ENCODE assay signal across 8 mouse cellular contexts in genomic region chr14:120477288-120477981, GRCm38 (mm10). TPM values are rescaled to one million over a fixed set of nuclear protein-coding genes. Genes with fewer than 3 reads are reported as not detected.
DNase-seq lines count a peak whose midpoint lies in the region; ATAC-seq and TF ChIP-seq lines count a peak whose summit lies in the region.

No protein-coding gene starts in this region.

- peak overlapping the region; percentile 84 to 94 for H3K4me3 ChIP-seq in ES-E14 (ENCODE audit: insufficient read depth in 1 of 2, low read depth in 1 of 2, low read length in 2 of 2, poor library complexity in 1 of 2, severe bottlenecking in 1 of 2)
- H3K4me3 ChIP-seq in forebrain, embryonic 13.5 days, result peak overlapping the region; percentile 81
- H3K4me3 ChIP-seq in liver, postnatal 0 days (ENCODE audit: low read depth, low read length), result peak overlapping the region; percentile 76
- H3K4me3 ChIP-seq in neural tube, embryonic 14.5 days (ENCODE audit: low read depth, low read length), result peak overlapping the region; percentile 78

- peak overlapping the region; percentile 87 for H3K9ac ChIP-seq in ES-E14 (ENCODE audit: insufficient read depth, low read depth, low read length, poor library complexity, severe bottlenecking)
- H3K9ac ChIP-seq in forebrain, embryonic 13.5 days, result peak overlapping the region; percentile 75
- H3K9ac ChIP-seq in liver, postnatal 0 days (replicated peaks), result peak overlapping the region; percentile 73
- H3K9ac ChIP-seq in neural tube, embryonic 14.5 days (replicated peaks; ENCODE audit: low read depth, low read length), result peak overlapping the region; percentile 90

- H3K9me3 ChIP-seq in ES-E14 (ENCODE audit: control insufficient read depth, insufficient read depth, low read depth, low read length), result no peaks in the 10 kb centered on the region
- no peaks in the 10 kb centered on the region for H3K9me3 ChIP-seq in forebrain, embryonic 13.5 days (replicated peaks)
- H3K9me3 ChIP-seq in liver, postnatal 0 days (ENCODE audit: low read length), result no peaks in the 10 kb centered on the region
- no peaks in the 10 kb centered on the region for H3K9me3 ChIP-seq in neural tube, embryonic 14.5 days (ENCODE audit: control insufficient read depth, low read length)

- peak overlapping the region; percentile 96 for H3K27ac ChIP-seq in ES-E14 (ENCODE audit: insufficient read depth, low read depth, low read length, poor library complexity, severe bottlenecking)
- H3K27ac ChIP-seq in forebrain, embryonic 13.5 days, result peak overlapping the region; percentile 96
- peak overlapping the region; percentile 99 for H3K27ac ChIP-seq in liver, postnatal 0 days (ENCODE audit: low read depth)
- H3K27ac ChIP-seq in neural tube, embryonic 14.5 days (ENCODE audit: low read depth, low read length), result peak overlapping the region; percentile 99

- H3K27me3 ChIP-seq in forebrain, embryonic 13.5 days, result no peaks in the 10 kb centered on the region
- H3K27me3 ChIP-seq in liver, postnatal 0 days (ENCODE audit: insufficient read depth, low read length), result no peaks in the 10 kb centered on the region
- no peaks in the 10 kb centered on the region for H3K27me3 ChIP-seq in neural tube, embryonic 14.5 days (ENCODE audit: control insufficient read depth, insufficient read depth, low read length)

- no peaks in the 10 kb centered on the region; a peak in 1 of 4 replicates for H3K4me1 ChIP-seq in ES-E14 (ENCODE audit: control insufficient read depth in 2 of 2, insufficient read depth in 2 of 2, low read length in 2 of 2, poor library complexity in 1 of 2)
- peaks cover 33% of the 10 kb centered on the region for H3K4me1 ChIP-seq in forebrain, embryonic 13.5 days
- peaks cover 6% of the 10 kb centered on the region; the same call in 1 of the 2 replicates for H3K4me1 ChIP-seq in liver, postnatal 0 days (ENCODE audit: insufficient read depth)
- H3K4me1 ChIP-seq in neural tube, embryonic 14.5 days (ENCODE audit: control insufficient read depth, insufficient read depth, low read length), result peaks cover 20% of the 10 kb centered on the region; the same call in 1 of the 2 replicates

- TF ChIP-seq CTCF in liver, postnatal 0 days (IDR thresholded peaks at IDR 0.05; ENCODE audit: low read depth), result no peak

- under 1% methylated on average over 46 of the region's 46 CpGs for WGBS in forebrain, embryonic 13.5 days
- whole genome bisulfite sequencing in large intestine, adult 2 months, result under 1% methylated on average over 46 of the region's 46 CpGs
- WGBS in liver, postnatal 0 days (ENCODE audit: insufficient replicate concordance), result under 1% methylated on average over 46 of the region's 46 CpGs
- under 1% methylated on average over 46 of the region's 46 CpGs for WGBS in neural tube, embryonic 14.5 days

- intact Hi-C loops in heart, postnatal 10 days (cut with DNase I), result loop anchor here (5.0 kb wide), 4 partner anchors 55 to 340 kb away; partner anchors contain the start of gene Mbnl2

- in situ Hi-C loops in ES-E14 (cut with MboI; ENCODE audit: low sequenced_read_pairs in 2 of 2, unreplicated experiment in 2 of 2), result no loop called here

- peak; percentile 90 for ATAC-seq in cerebellum, adult (ENCODE audit: insufficient number of reproducible peaks, low FRiP score, low TSS enrichment)
- ATAC-seq in forebrain, embryonic 13.5 days, result peak; percentile 95
- ATAC-seq in liver, postnatal 0 days, result peak; percentile 86
- peak; percentile 96 for ATAC-seq in neural tube, embryonic 14.5 days (ENCODE audit: low read depth)

- H3K4me2 ChIP-seq in forebrain, embryonic 13.5 days, result peak overlapping the region; percentile 72
- H3K4me2 ChIP-seq in liver, postnatal 0 days (ENCODE audit: low read depth, low read length), result peak overlapping the region; percentile 87
- H3K4me2 ChIP-seq in neural tube, embryonic 14.5 days (ENCODE audit: low read depth, low read length), result peak overlapping the region; percentile 62

- H3K36me3 ChIP-seq in ES-E14 (ENCODE audit: control insufficient read depth, insufficient read depth, low read length, poor library complexity, severe bottlenecking), result 0 out of 2 replicates have a peak, but pooled peaks cover 2% of the 10 kb centered on the region
- H3K36me3 ChIP-seq in forebrain, embryonic 13.5 days (ENCODE audit: poor library complexity, severe bottlenecking), result no peaks in the 10 kb centered on the region
- no peaks in the 10 kb centered on the region for H3K36me3 ChIP-seq in liver, postnatal 0 days (replicated peaks; ENCODE audit: insufficient read depth, low read length)
- H3K36me3 ChIP-seq in neural tube, embryonic 14.5 days (ENCODE audit: control insufficient read depth, insufficient read depth, low read length), result no peaks in the 10 kb centered on the region

- DNase-seq in ES-E14 (ENCODE audit: low read depth, low spot score), result peak; percentile 94
- peak; percentile 98 to 99 for DNase-seq in heart, postnatal 10 days
- peak; percentile 99 for DNase-seq in large intestine, adult 2 months (ENCODE audit: low read depth, low spot score)
- peak; percentile 98 for DNase-seq in liver, postnatal 0 days
- peak; percentile 94 to 97 for DNase-seq in thymus, adult 18-20 months

- peak; percentile 76 for TF ChIP-seq EP300 in liver, postnatal 0 days (IDR thresholded peaks at IDR 0.05; ENCODE audit: low read depth)

TF ChIP-seq in ES-E14, 5 proteins besides CTCF, POLR2A, EP300 and RAD21:
- 0 out of 2 replicates have a peak, but pooled peaks have one; percentile 7 for TF ChIP-seq ZC3H11A (IDR thresholded peaks at IDR 0.05; ENCODE audit: borderline replicate concordance, low read depth, low read length)
- TF ChIP-seq CHD2 (IDR thresholded peaks at IDR 0.05; ENCODE audit: low read depth, low read length), result peak; percentile 85
- TF ChIP-seq HCFC1 (IDR thresholded peaks at IDR 0.05; ENCODE audit: borderline replicate concordance, insufficient read depth, low read length), result no peak
- TF ChIP-seq MAFK (IDR thresholded peaks at IDR 0.05; ENCODE audit: insufficient read depth, low read depth, low read length), result no peak
- no peak for TF ChIP-seq ZNF384 (IDR thresholded peaks at IDR 0.05; ENCODE audit: low read depth, low read length)

RNA-seq across cellular contexts. Expression of gene Rap2a, which starts 0.8 kb away (rescaled TPM):
- total RNA-seq in ES-E14 (2012; rRNA removed), result 5.5 and 6.2 TPM in 2 replicates
- polyA plus RNA-seq in forebrain, embryonic 13.5 days (2015; fragmentation: Nextera tagmentation; extraction: Ambion mirVana), result 8.6 and 9.7 TPM in 2 replicates
- total RNA-seq in heart, postnatal 10 days (2021), result 10 to 100 TPM; 20.2 to 24.0 TPM
- polyA plus RNA-seq in large intestine, adult 2 months (2012; rRNA removed), result 9.5 and 11.7 TPM in 2 replicates
- 3.2 and 3.4 TPM in 2 replicates for polyA plus RNA-seq in liver, postnatal 0 days (2015; fragmentation: Nextera tagmentation; extraction: Ambion mirVana)
- 20.3 and 26.4 TPM in 2 replicates for polyA plus RNA-seq in neural tube, embryonic 14.5 days (2014; fragmentation: Nextera tagmentation; extraction: Ambion mirVana)

Comparison
In these comparisons a context has a peak if more than half of its experiments do, and no peak if none do; other contexts are left out.
1. Peak in every context shown above with its lines: DNase-seq, ATAC-seq, H3K4me3 ChIP-seq and H3K27ac ChIP-seq.